Mouse (Mus musculus) midbrain, embryonic 10.5 days (tissue): ENCODE data around the gene 1700102P08Rik. TPM values are rescaled to one million over a fixed set of nuclear protein-coding genes. Genes with fewer than 3 reads are reported as not detected.
A peak's percentile ranks its signal among the peaks of the same experiment; 100 is the strongest.

ENCODE experiments used
- DNase-seq: peaks from one replicate; pipeline ENCODE4 v3.0.0-alpha.2; 2017; ENCODE audit warnings: low spot score
- H3K27ac ChIP-seq: fragments of 300-500 bp; sonication (generic); replicated peaks from 2 replicates; pipeline ENCODE4 v1.5.1; 2016; ENCODE audit warnings: mild to moderate bottlenecking
- H3K27me3 ChIP-seq: fragments of 300-500 bp; sonication (generic); 2 replicates; pipeline ENCODE4 v1.6.1; 2016; ENCODE audit warnings: low read depth, mild to moderate bottlenecking; ENCODE audit not compliant: poor library complexity, severe bottlenecking
- H3K36me3 ChIP-seq: fragments of 300-500 bp; sonication (generic); 2 replicates; pipeline ENCODE4 v1.6.1; 2016; ENCODE audit warnings: mild to moderate bottlenecking, moderate library complexity
- H3K4me1 ChIP-seq: fragments of 300-500 bp; sonication (generic); 2 replicates; pipeline ENCODE4 v1.6.1; 2016
- H3K4me3 ChIP-seq: fragments of 300-500 bp; sonication (generic); 2 replicates; pipeline ENCODE4 v1.5.1; 2016; ENCODE audit warnings: mild to moderate bottlenecking, moderate library complexity
- H3K9me3 ChIP-seq: fragments of 300-500 bp; sonication (generic); replicated peaks from 2 replicates; pipeline ENCODE4 v1.6.1; 2016; ENCODE audit warnings: mild to moderate bottlenecking
- WGBS: fragments of 180-500 bp; shearing (Covaris S2); methylation state at CpG from one replicate; pipeline ENCODE4 v1.1.7; 2016; 5-methylcytosine and 5-hydroxymethylcytosine counted together
- polyA plus RNA-seq: library from polyadenylated mRNA; unstranded; fragments of >200 nt; fragmentation: Nextera tagmentation; extraction: Ambion mirVana; gene quantifications from 2 replicates; pipeline ENCODE4 v1.2.1, GENCODE M21; 2016

Gene 1700102P08Rik
- polyA plus RNA-seq, 1 experiment from 2014 or later = 1.2 TPM

GRCm38 (mm10) chr9:108431431-108432067 is 38.9 kb downstream of the 1700102P08Rik start:
- Histone ChIP-seq H3K27me3 (no peaks in the 10 kb centered on the region), H3K9me3 (no peaks in the 10 kb centered on the region), H3K4me1 (peaks cover 14% of the 10 kb centered on the region), H3K4me3 (peak overlapping the region; percentile 36), H3K36me3 (no peaks in the 10 kb centered on the region), H3K27ac (peak overlapping the region; percentile 9; the same call in 1 of the 2 replicates)
- WGBS = 57% methylated on average over 32 of the region's 32 CpGs
- peak; percentile 49 for DNase-seq

GRCm38 (mm10) chr9:108436182-108436581 is 43.6 kb downstream of the 1700102P08Rik start, which contains the start of gene BC048562:
Gene BC048562 (plus strand): TSS chr9:108436482.
- H3K4me1 ChIP-seq = peaks cover 16% of the 10 kb centered on the region
- DNase-seq = no peak
- no peak within 1 kb of the TSS for H3K4me3 ChIP-seq
- H3K27me3 ChIP-seq = no peaks in the 10 kb centered on the region
- H3K9me3 ChIP-seq = no peaks in the 10 kb centered on the region
- WGBS = 53% methylated on average over 3 of the region's 3 CpGs
- H3K36me3 ChIP-seq = no peaks in the 10 kb centered on the region
- no peak within 1 kb of the TSS for H3K27ac ChIP-seq

DNA sequence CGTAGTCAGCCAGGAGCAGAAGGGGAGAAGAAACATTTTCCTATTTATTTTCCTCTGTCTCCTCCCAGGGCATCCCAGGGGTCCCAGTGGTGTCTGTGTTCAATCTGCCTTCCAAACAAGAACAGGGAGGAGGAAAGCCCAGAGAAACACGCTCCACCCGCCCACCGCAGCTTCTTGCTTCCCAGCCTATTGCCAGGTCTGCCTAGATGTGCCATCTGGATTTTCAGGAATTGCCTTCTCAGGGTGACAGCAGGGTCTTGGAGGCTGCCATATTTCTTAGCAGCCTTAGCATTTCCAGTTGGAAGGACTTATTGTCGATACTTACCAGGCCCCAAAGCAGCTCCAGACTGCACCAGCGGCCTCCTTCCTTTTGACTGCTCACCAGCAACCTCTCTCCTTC is 46.6 kb downstream of the 1700102P08Rik start:
- Histone ChIP-seq H3K4me3 (no peak overlapping the region), H3K27me3 (no peaks in the 10 kb centered on the region), H3K27ac (no peak overlapping the region), H3K4me1 (peaks cover 9% of the 10 kb centered on the region), H3K9me3 (no peaks in the 10 kb centered on the region), H3K36me3 (no peaks in the 10 kb centered on the region)
- DNase-seq = no peak
- WGBS = 86% methylated on average over 6 of the region's 6 CpGs

DNA sequence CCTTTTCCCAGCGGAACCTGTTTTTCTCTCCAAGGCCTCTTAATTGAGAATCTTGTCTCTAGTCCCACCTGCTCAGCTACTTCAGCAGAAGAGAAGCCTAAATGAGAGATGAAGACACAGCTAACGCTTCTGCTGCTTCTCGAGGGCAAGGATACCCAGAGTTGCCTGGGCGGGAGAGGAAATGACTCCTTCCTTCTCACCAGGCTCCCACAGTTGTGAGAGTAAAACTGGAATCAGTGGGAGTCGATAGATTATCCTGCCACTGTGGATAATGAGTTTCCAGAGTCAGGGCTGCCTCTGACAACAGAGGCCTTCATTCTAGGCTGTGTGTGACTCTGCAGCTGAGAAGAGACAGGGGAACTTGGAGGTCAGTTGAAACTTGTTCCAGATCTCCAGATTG is 47.9 kb downstream of the 1700102P08Rik start:
- H3K9me3 ChIP-seq = no peaks in the 10 kb centered on the region
- H3K27ac ChIP-seq = no peak overlapping the region
- no peaks in the 10 kb centered on the region for H3K27me3 ChIP-seq
- H3K4me1 ChIP-seq = peaks cover 9% of the 10 kb centered on the region
- H3K36me3 ChIP-seq = no peaks in the 10 kb centered on the region
- no peak for DNase-seq
- WGBS = 78% methylated on average over 5 of the region's 5 CpGs
- no peak overlapping the region for H3K4me3 ChIP-seq

DNA sequence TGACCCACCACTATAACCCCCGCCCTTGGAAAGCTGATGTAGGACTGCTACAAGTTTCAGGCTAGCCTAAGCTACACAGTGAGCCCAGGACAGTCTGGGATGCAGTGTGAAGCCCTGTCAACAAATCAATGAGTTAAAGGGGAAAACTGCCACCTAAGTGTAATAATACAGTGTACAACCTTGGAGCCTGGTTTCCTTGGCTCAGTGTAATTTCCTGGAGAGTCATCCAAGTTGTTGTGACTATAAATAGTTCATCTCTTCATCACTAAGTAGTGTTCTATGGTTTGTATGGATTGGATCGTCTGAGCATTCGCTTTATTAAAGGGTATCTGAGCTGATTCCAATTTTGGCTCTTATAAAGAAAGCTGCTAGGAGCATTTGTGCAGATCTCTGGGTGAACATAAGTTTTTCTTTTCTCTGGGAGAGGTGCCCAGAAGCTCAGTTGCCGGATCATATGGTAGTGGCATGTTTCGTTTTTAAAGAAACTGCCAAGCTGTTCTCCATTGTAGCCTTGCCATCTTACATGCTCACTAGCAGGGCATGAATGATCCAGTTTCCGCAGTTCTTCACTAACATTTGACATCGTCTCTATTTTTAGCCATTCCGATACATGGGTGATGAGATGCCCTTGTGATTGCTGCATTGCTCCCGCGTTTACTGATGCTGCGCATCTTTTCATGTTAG is 48.8 kb downstream of the 1700102P08Rik start:
- no peak overlapping the region for H3K27ac ChIP-seq
- H3K4me3 ChIP-seq = no peak overlapping the region
- H3K9me3 ChIP-seq = no peaks in the 10 kb centered on the region
- H3K27me3 ChIP-seq = no peaks in the 10 kb centered on the region
- 91% methylated on average over 11 of the region's 11 CpGs for WGBS
- peaks cover 4% of the 10 kb centered on the region for H3K4me1 ChIP-seq
- H3K36me3 ChIP-seq = no peaks in the 10 kb centered on the region
- DNase-seq = no peak

- H3K4me3 ChIP-seq = no peak overlapping the region
- H3K9me3 ChIP-seq = no peaks in the 10 kb centered on the region
- H3K27ac ChIP-seq = no peak overlapping the region
- no peak for DNase-seq
- no peaks in the 10 kb centered on the region for H3K27me3 ChIP-seq
- peaks cover 22% of the 10 kb centered on the region for H3K4me1 ChIP-seq
- H3K36me3 ChIP-seq = peaks cover 17% of the 10 kb centered on the region
- WGBS = 72% methylated on average over 9 of the region's 9 CpGs
Measured at GRCm38 (mm10) chr9:108445125-108445524, 52.5 kb downstream of the 1700102P08Rik start.

- no peaks in the 10 kb centered on the region for H3K9me3 ChIP-seq
- H3K27ac ChIP-seq = peak overlapping the region; percentile 92
- 26% methylated on average over 4 of the region's 4 CpGs for WGBS
- H3K4me3 ChIP-seq = peak overlapping the region; percentile 69
- H3K27me3 ChIP-seq = peaks cover 10% of the 10 kb centered on the region
- H3K4me1 ChIP-seq = peaks cover 54% of the 10 kb centered on the region
- peaks cover 17% of the 10 kb centered on the region for H3K36me3 ChIP-seq
- peak; percentile 91 for DNase-seq
Measured at GRCm38 (mm10) chr9:108449860-108450259, 57.3 kb downstream of the 1700102P08Rik start.

- Histone ChIP-seq H3K9me3 (no peaks in the 10 kb centered on the region), H3K36me3 (peaks cover 17% of the 10 kb centered on the region), H3K4me3 (peak overlapping the region; percentile 69), H3K27ac (peak overlapping the region; percentile 92), H3K27me3 (peaks cover 10% of the 10 kb centered on the region), H3K4me1 (peaks cover 54% of the 10 kb centered on the region)
- peak; percentile 19 for DNase-seq
- 65% methylated on average over 21 of the region's 21 CpGs for WGBS
Measured at GRCm38 (mm10) chr9:108450292-108451169, 57.9 kb downstream of the 1700102P08Rik start.

DNA sequence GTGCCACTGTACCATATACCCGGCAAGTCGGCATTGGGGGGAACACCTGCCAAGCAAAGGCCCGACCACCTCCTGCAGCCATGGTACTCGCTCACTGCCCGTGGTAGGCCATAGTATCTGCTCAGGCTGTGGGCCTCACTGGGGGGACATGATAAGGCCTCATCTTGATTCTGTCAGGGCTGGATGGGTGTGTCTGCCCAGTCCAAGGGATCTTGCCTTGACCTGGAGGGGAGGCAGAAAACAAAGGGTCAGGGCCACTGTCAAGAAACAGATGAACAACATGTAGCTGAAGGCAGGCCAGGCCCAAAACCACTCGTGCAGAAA is 58.5 kb downstream of the 1700102P08Rik start:
- Histone ChIP-seq H3K27ac (peak overlapping the region; percentile 92), H3K36me3 (peaks cover 17% of the 10 kb centered on the region), H3K9me3 (no peaks in the 10 kb centered on the region), H3K4me3 (peak overlapping the region; percentile 69), H3K27me3 (peaks cover 10% of the 10 kb centered on the region), H3K4me1 (peaks cover 54% of the 10 kb centered on the region)
- DNase-seq = peak; percentile 17
- 87% methylated on average over 6 of the region's 6 CpGs for WGBS

DNA sequence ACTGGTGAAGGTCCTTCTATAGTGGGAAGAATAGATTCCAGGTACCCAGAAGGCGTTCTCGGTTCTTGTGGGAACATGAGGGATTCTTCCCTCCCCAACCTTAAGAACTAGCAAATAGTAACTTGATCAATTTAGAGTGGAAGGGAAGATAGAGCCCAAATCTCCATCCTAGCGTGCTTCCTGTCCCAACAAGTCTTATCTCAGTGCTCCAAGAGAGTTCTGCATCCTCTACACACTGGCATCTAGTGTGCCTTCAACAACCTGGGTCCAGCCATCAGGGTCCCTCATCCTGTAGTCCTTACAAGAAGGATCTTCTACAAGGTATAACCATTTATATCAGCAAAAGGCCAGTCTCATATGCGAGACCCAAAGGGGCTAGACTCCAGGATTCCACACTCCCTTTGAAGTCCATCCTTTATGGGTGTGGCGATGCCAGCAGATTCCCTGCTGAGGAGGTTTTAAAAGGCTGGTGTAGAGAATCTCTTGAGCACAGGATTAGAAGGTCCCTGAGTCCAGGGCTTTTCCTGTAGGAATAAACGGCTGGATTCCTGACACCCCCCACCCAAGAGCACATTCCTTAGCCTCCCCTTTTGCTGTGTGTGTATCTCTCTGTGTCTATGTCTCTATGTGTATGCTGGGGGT is 59.0 kb downstream of the 1700102P08Rik start:
- DNase-seq = no peak
- no peaks in the 10 kb centered on the region for H3K9me3 ChIP-seq
- 46% methylated on average over 6 of the region's 6 CpGs for WGBS
- H3K27me3 ChIP-seq = peaks cover 10% of the 10 kb centered on the region
- peak overlapping the region; percentile 69 for H3K4me3 ChIP-seq
- H3K36me3 ChIP-seq = peaks cover 17% of the 10 kb centered on the region
- peak overlapping the region; percentile 92 for H3K27ac ChIP-seq
- peaks cover 54% of the 10 kb centered on the region for H3K4me1 ChIP-seq

DNA sequence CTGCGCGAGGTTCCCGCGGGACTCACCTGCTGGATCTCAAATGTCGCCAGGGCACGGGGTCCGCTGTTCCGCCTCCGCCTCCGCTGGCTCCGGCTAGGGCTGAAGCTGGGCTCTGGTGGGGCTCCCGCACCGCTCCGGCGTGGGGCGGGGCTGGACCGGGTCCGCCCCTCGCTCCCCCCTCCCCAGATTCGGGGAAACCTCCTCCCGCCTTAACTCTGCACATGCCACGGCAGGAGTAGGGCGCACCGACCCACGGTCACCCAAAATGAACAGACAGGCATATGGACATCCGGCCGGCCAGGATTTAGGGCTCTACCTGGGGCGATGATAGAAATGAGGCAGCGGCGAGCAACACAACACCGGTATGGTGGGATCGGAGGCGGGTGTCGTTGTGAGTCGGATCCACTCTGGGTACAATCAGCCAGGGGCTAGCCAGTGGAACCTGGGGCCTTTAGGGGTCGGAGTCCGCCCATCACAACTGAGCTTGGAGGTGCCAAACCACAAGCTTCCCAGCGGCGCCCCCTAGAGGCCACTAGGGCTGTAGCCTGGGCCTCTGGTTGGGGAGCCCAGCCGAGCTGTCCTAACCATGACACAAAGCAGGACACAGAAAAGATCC is 59.8 kb downstream of the 1700102P08Rik start:
- Histone ChIP-seq H3K36me3 (peaks cover 17% of the 10 kb centered on the region), H3K4me1 (peaks cover 54% of the 10 kb centered on the region), H3K27me3 (peaks cover 10% of the 10 kb centered on the region), H3K9me3 (no peaks in the 10 kb centered on the region), H3K27ac (peak overlapping the region; percentile 92), H3K4me3 (peak overlapping the region; percentile 69)
- DNase-seq = peak; percentile 91
- WGBS = under 1% methylated on average over 40 of the region's 40 CpGs

DNA sequence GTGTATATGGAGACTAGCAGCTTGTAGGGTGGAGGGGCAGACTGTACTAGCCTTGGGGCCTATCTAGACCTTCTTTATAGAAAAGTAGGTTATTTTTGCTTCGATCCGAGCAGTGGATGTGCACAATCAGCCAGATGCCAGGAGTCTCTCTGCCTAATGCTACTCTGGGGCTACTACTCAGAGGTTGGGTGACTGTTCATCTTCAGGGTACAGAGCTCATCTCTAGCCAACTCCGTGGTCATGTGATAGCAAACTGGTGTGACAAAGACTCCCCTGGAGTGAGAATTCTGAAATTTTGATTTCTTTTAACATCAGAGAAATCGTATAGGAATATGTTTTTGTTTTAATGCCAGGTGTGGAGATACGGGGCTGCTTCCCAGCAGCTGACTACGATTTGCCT is 60.3 kb downstream of the 1700102P08Rik start:
- H3K27me3 ChIP-seq = peaks cover 10% of the 10 kb centered on the region
- WGBS = 54% methylated on average over 6 of the region's 6 CpGs
- no peak for DNase-seq
- peaks cover 12% of the 10 kb centered on the region for H3K36me3 ChIP-seq
- H3K27ac ChIP-seq = peak overlapping the region; percentile 92
- H3K4me1 ChIP-seq = peaks cover 52% of the 10 kb centered on the region
- H3K9me3 ChIP-seq = no peaks in the 10 kb centered on the region
- H3K4me3 ChIP-seq = peak overlapping the region; percentile 69
